Mouse (Mus musculus): ENCODE measurements at regions not wholly inside any gene's neighbourhood (a gene's known extent, or its start where the extent isn't known, plus 50 kb on each side); places are given as distances from the start of the nearest gene placed in this dataset.
"Not testable (repeated sequence)": the region's sequence is repeated elsewhere in the genome, so short reads cannot be mapped to it uniquely, and the experiment has no call there.

GRCm38 (mm10) chr11:14136142-14136541, 462.9 kb upstream of the Pom121l12 start:
- no peak for DNase-seq

GRCm38 (mm10) chr11:14142376-14142775, 456.7 kb upstream of the Pom121l12 start:
- not testable (repeated sequence) for DNase-seq

- peak in 1 of 2 experiments; percentile 35 for DNase-seq
These were observed 451.4 kb upstream of the Pom121l12 start for GRCm38 (mm10) chr11:14147639-14148038.

- DNase-seq = no peak
These were observed 439.7 kb upstream of the Pom121l12 start for GRCm38 (mm10) chr11:14159366-14159765.

- DNase-seq = no peak
These were observed 429.6 kb upstream of the Pom121l12 start for GRCm38 (mm10) chr11:14169478-14169877.

- DNase-seq = no peak
These were observed 424.5 kb upstream of the Pom121l12 start for GRCm38 (mm10) chr11:14174594-14174993.

GRCm38 (mm10) chr11:14182020-14182419, 417.1 kb upstream of the Pom121l12 start:
- DNase-seq = no peak

GRCm38 (mm10) chr11:14182466-14182865, 416.6 kb upstream of the Pom121l12 start:
- no peak for DNase-seq

GRCm38 (mm10) chr11:14183258-14183968, 415.7 kb upstream of the Pom121l12 start:
- no peak for DNase-seq

- DNase-seq = no peak
These were observed 404.0 kb upstream of the Pom121l12 start for GRCm38 (mm10) chr11:14195081-14195480.
